Mouse (Mus musculus): ENCODE results near the gene Osbp2. TPM values are rescaled to one million over a fixed set of nuclear protein-coding genes. Genes with fewer than 3 reads are reported as not detected.
A peak's percentile ranks its signal among the peaks of the same experiment; 100 is the strongest.

Gene Osbp2
- total RNA-seq, 1 experiment, result 0.27 TPM

GRCm38 (mm10) chr11:3903046-3903445 is 39.3 kb upstream of the Osbp2 start:
- no peaks in the 10 kb centered on the region; the same call in 1 of the 2 replicates for H3K36me3 ChIP-seq (ENCODE audit: control insufficient read depth, insufficient read depth, low read length, poor library complexity, severe bottlenecking)
- H3K27ac ChIP-seq (ENCODE audit: insufficient read depth, low read depth, low read length, poor library complexity, severe bottlenecking), result no peak overlapping the region
- in situ Hi-C loops (cut with MboI; ENCODE audit: low sequenced_read_pairs in 2 of 2, unreplicated experiment in 2 of 2), result no loop called here
- H3K4me3 ChIP-seq (ENCODE audit: insufficient read depth in 1 of 2, low read depth in 1 of 2, low read length in 2 of 2, poor library complexity in 1 of 2, severe bottlenecking in 1 of 2), result no peak overlapping the region
- no peak for DNase-seq (ENCODE audit: low read depth, low spot score)
- H3K9ac ChIP-seq (ENCODE audit: insufficient read depth, low read depth, low read length, poor library complexity, severe bottlenecking), result no peak overlapping the region
- H3K9me3 ChIP-seq (ENCODE audit: control insufficient read depth, insufficient read depth, low read depth, low read length), result no peaks in the 10 kb centered on the region
- H3K4me1 ChIP-seq (ENCODE audit: control insufficient read depth in 2 of 2, insufficient read depth in 2 of 2, low read length in 2 of 2, poor library complexity in 1 of 2), result peaks cover 0 to 8% of the 10 kb centered on the region in 2 experiments; a peak in 2 of 4 replicates
- no peak for TF ChIP-seq HCFC1 (IDR thresholded peaks at IDR 0.05; ENCODE audit: borderline replicate concordance, insufficient read depth, low read length)
- no peak for TF ChIP-seq CHD2 (IDR thresholded peaks at IDR 0.05; ENCODE audit: low read depth, low read length)
- no peak for TF ChIP-seq ZC3H11A (IDR thresholded peaks at IDR 0.05; ENCODE audit: borderline replicate concordance, low read depth, low read length)
- no peak for TF ChIP-seq ZNF384 (IDR thresholded peaks at IDR 0.05; ENCODE audit: low read depth, low read length)
- no peak for TF ChIP-seq MAFK (IDR thresholded peaks at IDR 0.05; ENCODE audit: insufficient read depth, low read depth, low read length)

- Histone ChIP-seq H3K9ac (ENCODE audit: insufficient read depth, low read depth, low read length, poor library complexity, severe bottlenecking) (no peak overlapping the region), H3K9me3 (ENCODE audit: control insufficient read depth, insufficient read depth, low read depth, low read length) (no peaks in the 10 kb centered on the region), H3K36me3 (ENCODE audit: control insufficient read depth, insufficient read depth, low read length, poor library complexity, severe bottlenecking) (no peaks in the 10 kb centered on the region; the same call in 1 of the 2 replicates), H3K4me3 (ENCODE audit: insufficient read depth in 1 of 2, low read depth in 1 of 2, low read length in 2 of 2, poor library complexity in 1 of 2, severe bottlenecking in 1 of 2) (no peak overlapping the region), H3K4me1 (ENCODE audit: control insufficient read depth in 2 of 2, insufficient read depth in 2 of 2, low read length in 2 of 2, poor library complexity in 1 of 2) (peaks cover 0 to 8% of the 10 kb centered on the region in 2 experiments; a peak in 2 of 4 replicates), H3K27ac (ENCODE audit: insufficient read depth, low read depth, low read length, poor library complexity, severe bottlenecking) (no peak overlapping the region)
- no peak for DNase-seq (ENCODE audit: low read depth, low spot score)
- in situ Hi-C loops (cut with MboI; ENCODE audit: low sequenced_read_pairs in 2 of 2, unreplicated experiment in 2 of 2), result no loop called here
- TF ChIP-seq CHD2 (IDR thresholded peaks at IDR 0.05; ENCODE audit: low read depth, low read length) (no peak), ZNF384 (IDR thresholded peaks at IDR 0.05; ENCODE audit: low read depth, low read length) (no peak), HCFC1 (IDR thresholded peaks at IDR 0.05; ENCODE audit: borderline replicate concordance, insufficient read depth, low read length) (no peak), ZC3H11A (IDR thresholded peaks at IDR 0.05; ENCODE audit: borderline replicate concordance, low read depth, low read length) (no peak), MAFK (IDR thresholded peaks at IDR 0.05; ENCODE audit: insufficient read depth, low read depth, low read length) (no peak)
These were observed 38.8 kb upstream of the Osbp2 start for GRCm38 (mm10) chr11:3902516-3902915.

GRCm38 (mm10) chr11:3900296-3900695 is 36.6 kb upstream of the Osbp2 start:
- in situ Hi-C loops (cut with MboI; ENCODE audit: low sequenced_read_pairs in 2 of 2, unreplicated experiment in 2 of 2), result no loop called here
- no peak for DNase-seq (ENCODE audit: low read depth, low spot score)
- H3K36me3 ChIP-seq (ENCODE audit: control insufficient read depth, insufficient read depth, low read length, poor library complexity, severe bottlenecking), result peaks cover 3% of the 10 kb centered on the region; the same call in 1 of the 2 replicates
- peaks cover 0 to 5% of the 10 kb centered on the region in 2 experiments; a peak in 2 of 4 replicates for H3K4me1 ChIP-seq (ENCODE audit: control insufficient read depth in 2 of 2, insufficient read depth in 2 of 2, low read length in 2 of 2, poor library complexity in 1 of 2)
- H3K9ac ChIP-seq (ENCODE audit: insufficient read depth, low read depth, low read length, poor library complexity, severe bottlenecking), result no peak overlapping the region
- no peak overlapping the region for H3K4me3 ChIP-seq (ENCODE audit: insufficient read depth in 1 of 2, low read depth in 1 of 2, low read length in 2 of 2, poor library complexity in 1 of 2, severe bottlenecking in 1 of 2)
- H3K27ac ChIP-seq (ENCODE audit: insufficient read depth, low read depth, low read length, poor library complexity, severe bottlenecking), result no peak overlapping the region
- H3K9me3 ChIP-seq (ENCODE audit: control insufficient read depth, insufficient read depth, low read depth, low read length), result no peaks in the 10 kb centered on the region
- TF ChIP-seq ZNF384 (IDR thresholded peaks at IDR 0.05; ENCODE audit: low read depth, low read length), result no peak
- TF ChIP-seq HCFC1 (IDR thresholded peaks at IDR 0.05; ENCODE audit: borderline replicate concordance, insufficient read depth, low read length), result no peak
- no peak for TF ChIP-seq ZC3H11A (IDR thresholded peaks at IDR 0.05; ENCODE audit: borderline replicate concordance, low read depth, low read length)
- no peak for TF ChIP-seq CHD2 (IDR thresholded peaks at IDR 0.05; ENCODE audit: low read depth, low read length)
- no peak for TF ChIP-seq MAFK (IDR thresholded peaks at IDR 0.05; ENCODE audit: insufficient read depth, low read depth, low read length)

GRCm38 (mm10) chr11:3895933-3896332 is 32.2 kb upstream of the Osbp2 start:
- Histone ChIP-seq H3K4me3 (ENCODE audit: insufficient read depth in 1 of 2, low read depth in 1 of 2, low read length in 2 of 2, poor library complexity in 1 of 2, severe bottlenecking in 1 of 2) (no peak overlapping the region), H3K4me1 (ENCODE audit: control insufficient read depth in 2 of 2, insufficient read depth in 2 of 2, low read length in 2 of 2, poor library complexity in 1 of 2) (no peaks in the 10 kb centered on the region), H3K9ac (ENCODE audit: insufficient read depth, low read depth, low read length, poor library complexity, severe bottlenecking) (no peak overlapping the region), H3K27ac (ENCODE audit: insufficient read depth, low read depth, low read length, poor library complexity, severe bottlenecking) (no peak overlapping the region), H3K9me3 (ENCODE audit: control insufficient read depth, insufficient read depth, low read depth, low read length) (no peaks in the 10 kb centered on the region), H3K36me3 (ENCODE audit: control insufficient read depth, insufficient read depth, low read length, poor library complexity, severe bottlenecking) (peaks cover 3% of the 10 kb centered on the region; the same call in 1 of the 2 replicates)
- in situ Hi-C loops (cut with MboI; ENCODE audit: low sequenced_read_pairs in 2 of 2, unreplicated experiment in 2 of 2), result no loop called here
- no peak for DNase-seq (ENCODE audit: low read depth, low spot score)
- no peak for TF ChIP-seq ZNF384 (IDR thresholded peaks at IDR 0.05; ENCODE audit: low read depth, low read length)

DNA sequence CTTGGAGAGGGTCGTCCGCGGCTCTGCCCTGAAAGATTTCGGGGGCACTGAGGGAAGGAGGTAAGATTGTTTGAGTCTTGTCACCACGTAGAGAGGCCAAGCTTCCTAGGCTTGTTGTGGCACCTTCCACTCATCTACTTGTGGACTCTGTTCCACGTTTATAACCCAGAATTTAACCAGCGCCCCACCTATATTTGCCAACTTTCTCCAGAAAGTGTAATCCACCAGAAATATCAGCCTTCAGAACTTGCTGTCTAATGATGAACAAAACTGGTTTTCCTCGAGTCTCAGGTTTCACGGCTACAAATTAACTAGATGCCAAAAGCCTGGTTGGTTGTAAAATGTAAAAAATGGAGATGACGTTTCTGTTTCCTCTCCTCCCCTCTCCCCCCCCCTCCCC is 31.8 kb upstream of the Osbp2 start:
- no peak for DNase-seq (ENCODE audit: low read depth, low spot score)
- in situ Hi-C loops (cut with MboI; ENCODE audit: low sequenced_read_pairs in 2 of 2, unreplicated experiment in 2 of 2), result no loop called here

More for the DNA sequence above, 31.8 kb upstream of the Osbp2 start:
- Histone ChIP-seq H3K27ac (ENCODE audit: insufficient read depth, low read depth, low read length, poor library complexity, severe bottlenecking) (no peak overlapping the region), H3K9me3 (ENCODE audit: control insufficient read depth, insufficient read depth, low read depth, low read length) (no peaks in the 10 kb centered on the region), H3K36me3 (ENCODE audit: control insufficient read depth, insufficient read depth, low read length, poor library complexity, severe bottlenecking) (peaks cover 3% of the 10 kb centered on the region; the same call in 1 of the 2 replicates), H3K9ac (ENCODE audit: insufficient read depth, low read depth, low read length, poor library complexity, severe bottlenecking) (peak overlapping the region; percentile 57), H3K4me3 (ENCODE audit: insufficient read depth in 1 of 2, low read depth in 1 of 2, low read length in 2 of 2, poor library complexity in 1 of 2, severe bottlenecking in 1 of 2) (peak overlapping the region; percentile 66 to 79), H3K4me1 (ENCODE audit: control insufficient read depth in 2 of 2, insufficient read depth in 2 of 2, low read length in 2 of 2, poor library complexity in 1 of 2) (no peaks in the 10 kb centered on the region)
- TF ChIP-seq MAFK (IDR thresholded peaks at IDR 0.05; ENCODE audit: insufficient read depth, low read depth, low read length) (no peak), ZNF384 (IDR thresholded peaks at IDR 0.05; ENCODE audit: low read depth, low read length) (no peak), CHD2 (IDR thresholded peaks at IDR 0.05; ENCODE audit: low read depth, low read length) (no peak), HCFC1 (IDR thresholded peaks at IDR 0.05; ENCODE audit: borderline replicate concordance, insufficient read depth, low read length) (no peak), ZC3H11A (IDR thresholded peaks at IDR 0.05; ENCODE audit: borderline replicate concordance, low read depth, low read length) (no peak)

Measured in ES-E14 (cell line).